Mouse (Mus musculus): ENCODE results near the gene Dhrs11. TPM values are rescaled to one million over a fixed set of nuclear protein-coding genes. Genes with fewer than 3 reads are reported as not detected.
"Not testable (repeated sequence)": the region's sequence is repeated elsewhere in the genome, so short reads cannot be mapped to it uniquely, and the experiment has no call there.

The Dhrs11 gene
- polyA plus RNA-seq, 1 experiment from 2014 or later, result 37.1 TPM

- no peak for ATAC-seq (replicated peaks; ENCODE audit: low FRiP score, low TSS enrichment, low read depth)
- 15% methylated on average over 7 of the region's 7 CpGs for WGBS
Measured at GRCm38 (mm10) chr11:84868786-84869259, 40.0 kb upstream of the Dhrs11 start.

DNA sequence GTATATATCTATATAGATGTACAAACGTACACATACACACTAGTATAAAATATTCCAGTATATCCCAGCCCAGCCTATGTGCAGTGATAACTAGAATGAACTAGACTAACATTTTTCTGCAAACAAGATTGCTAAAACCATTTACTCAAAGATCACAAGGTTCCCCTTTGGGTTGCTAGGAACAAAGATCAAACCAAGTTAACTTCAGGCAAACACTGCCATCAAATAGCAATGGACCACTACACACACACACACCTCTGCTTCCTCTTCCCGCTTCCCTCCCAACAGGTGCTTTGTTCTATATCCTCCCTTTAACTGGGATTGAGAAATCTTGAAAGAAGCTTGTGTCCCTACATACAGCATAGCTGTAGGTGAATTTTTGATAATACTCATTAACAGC is 38.8 kb upstream of the Dhrs11 start:
- ATAC-seq (replicated peaks; ENCODE audit: low FRiP score, low TSS enrichment, low read depth) (no peak), DNase-seq (ENCODE audit: low spot score) (no peak)
- H3K36me3 ChIP-seq (ENCODE audit: control insufficient read depth, insufficient read depth, low read length), result peaks cover 33% of the 10 kb centered on the region
- H3K4me3 ChIP-seq (ENCODE audit: low read depth, low read length), result 0 out of 2 replicates have a peak overlapping the region, but pooled peaks have one; percentile 11
- no peaks in the 10 kb centered on the region for H3K27me3 ChIP-seq (replicated peaks; ENCODE audit: control insufficient read depth, insufficient read depth, low read length)
- H3K27ac ChIP-seq (ENCODE audit: low read depth), result no peak overlapping the region
- no peak overlapping the region for H3K9ac ChIP-seq (ENCODE audit: low read length)
- H3K9me3 ChIP-seq (ENCODE audit: control insufficient read depth, low read length), result no peaks in the 10 kb centered on the region
- 80% methylated on average over 2 of the region's 2 CpGs for WGBS
- no peak overlapping the region for H3K4me2 ChIP-seq (ENCODE audit: low read length)
- peaks cover 21% of the 10 kb centered on the region for H3K4me1 ChIP-seq (replicated peaks; ENCODE audit: control insufficient read depth, insufficient read depth, low read length)

More at GRCm38 (mm10) chr11:84868786-84869259, 40.0 kb upstream of the Dhrs11 start:
- peak overlapping the region; percentile 94 for H3K9ac ChIP-seq (ENCODE audit: low read length)
- DNase-seq (ENCODE audit: low spot score), result no peak
- H3K9me3 ChIP-seq (ENCODE audit: control insufficient read depth, low read length), result no peaks in the 10 kb centered on the region
- peak overlapping the region; percentile 97 for H3K4me3 ChIP-seq (ENCODE audit: low read depth, low read length)
- H3K27ac ChIP-seq (ENCODE audit: low read depth), result peak overlapping the region; percentile 91
- peaks cover 21% of the 10 kb centered on the region for H3K4me1 ChIP-seq (replicated peaks; ENCODE audit: control insufficient read depth, insufficient read depth, low read length)
- H3K27me3 ChIP-seq (replicated peaks; ENCODE audit: control insufficient read depth, insufficient read depth, low read length), result no peaks in the 10 kb centered on the region
- H3K36me3 ChIP-seq (ENCODE audit: control insufficient read depth, insufficient read depth, low read length), result peaks cover 26% of the 10 kb centered on the region
- H3K4me2 ChIP-seq (ENCODE audit: low read length), result peak overlapping the region; percentile 92

DNA sequence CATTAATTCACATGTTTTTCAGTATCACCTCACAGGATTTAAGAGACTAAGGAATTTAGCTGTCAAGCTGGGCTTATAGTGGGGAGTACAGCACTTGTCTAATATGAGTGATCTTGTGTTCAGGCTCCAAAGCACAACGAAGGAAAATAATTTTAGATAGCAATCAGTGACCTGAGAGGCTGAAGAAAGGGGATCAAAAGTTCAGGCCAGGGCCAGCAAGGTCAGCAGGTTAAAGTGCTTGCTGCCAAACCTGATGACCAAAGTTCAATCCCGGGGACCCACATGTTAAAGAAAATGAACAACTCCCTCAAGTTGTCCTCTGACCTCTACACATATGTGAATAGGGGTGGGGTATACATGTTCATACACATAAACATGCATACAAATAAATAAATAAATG is 36.5 kb upstream of the Dhrs11 start:
- peaks cover 55% of the 10 kb centered on the region for H3K36me3 ChIP-seq (ENCODE audit: control insufficient read depth, insufficient read depth, low read length)
- no peak for ATAC-seq (replicated peaks; ENCODE audit: low FRiP score, low TSS enrichment, low read depth)
- H3K4me3 ChIP-seq (ENCODE audit: low read depth, low read length), result no peak overlapping the region
- no peak for DNase-seq (ENCODE audit: low spot score)
- H3K27ac ChIP-seq (ENCODE audit: low read depth), result no peak overlapping the region
- WGBS, result 60% methylated on average over 2 of the region's 2 CpGs
- no peaks in the 10 kb centered on the region for H3K27me3 ChIP-seq (replicated peaks; ENCODE audit: control insufficient read depth, insufficient read depth, low read length)
- H3K9ac ChIP-seq (ENCODE audit: low read length), result no peak overlapping the region
- peaks cover 15% of the 10 kb centered on the region for H3K4me1 ChIP-seq (replicated peaks; ENCODE audit: control insufficient read depth, insufficient read depth, low read length)
- no peaks in the 10 kb centered on the region for H3K9me3 ChIP-seq (ENCODE audit: control insufficient read depth, low read length)
- H3K4me2 ChIP-seq (ENCODE audit: low read length), result no peak overlapping the region

DNA sequence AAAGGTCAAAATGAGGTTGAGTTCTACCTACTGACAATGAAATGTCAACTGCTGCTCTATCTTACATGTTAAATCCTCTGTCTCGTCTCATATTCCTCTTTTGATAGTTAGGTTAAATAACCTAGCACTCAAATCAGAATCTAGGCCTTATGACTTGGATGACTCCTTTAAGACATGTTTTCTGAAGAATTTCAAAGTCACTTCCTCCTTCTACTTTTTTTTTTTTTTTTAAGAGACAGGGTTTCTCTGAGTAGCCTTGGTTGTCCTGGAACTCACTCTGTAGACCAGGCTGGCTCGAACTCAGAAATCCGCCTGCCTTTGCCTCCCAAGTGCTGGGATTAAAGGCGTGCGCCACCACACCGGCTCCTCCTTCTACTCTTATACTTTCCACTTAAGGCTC is 26.5 kb upstream of the Dhrs11 start:
- H3K27ac ChIP-seq (ENCODE audit: low read depth), result no peak overlapping the region
- H3K27me3 ChIP-seq (replicated peaks; ENCODE audit: control insufficient read depth, insufficient read depth, low read length), result no peaks in the 10 kb centered on the region
- 95% methylated on average over 6 of the region's 6 CpGs for WGBS
- no peak for DNase-seq (ENCODE audit: low spot score)
- no peak overlapping the region for H3K9ac ChIP-seq (ENCODE audit: low read length)
- no peaks in the 10 kb centered on the region for H3K9me3 ChIP-seq (ENCODE audit: control insufficient read depth, low read length)
- H3K36me3 ChIP-seq (ENCODE audit: control insufficient read depth, insufficient read depth, low read length), result peaks cover 88% of the 10 kb centered on the region
- ATAC-seq (replicated peaks; ENCODE audit: low FRiP score, low TSS enrichment, low read depth), result no peak
- H3K4me2 ChIP-seq (ENCODE audit: low read length), result no peak overlapping the region
- no peaks in the 10 kb centered on the region for H3K4me1 ChIP-seq (replicated peaks; ENCODE audit: control insufficient read depth, insufficient read depth, low read length)
- no peak overlapping the region for H3K4me3 ChIP-seq (ENCODE audit: low read depth, low read length)

DNA sequence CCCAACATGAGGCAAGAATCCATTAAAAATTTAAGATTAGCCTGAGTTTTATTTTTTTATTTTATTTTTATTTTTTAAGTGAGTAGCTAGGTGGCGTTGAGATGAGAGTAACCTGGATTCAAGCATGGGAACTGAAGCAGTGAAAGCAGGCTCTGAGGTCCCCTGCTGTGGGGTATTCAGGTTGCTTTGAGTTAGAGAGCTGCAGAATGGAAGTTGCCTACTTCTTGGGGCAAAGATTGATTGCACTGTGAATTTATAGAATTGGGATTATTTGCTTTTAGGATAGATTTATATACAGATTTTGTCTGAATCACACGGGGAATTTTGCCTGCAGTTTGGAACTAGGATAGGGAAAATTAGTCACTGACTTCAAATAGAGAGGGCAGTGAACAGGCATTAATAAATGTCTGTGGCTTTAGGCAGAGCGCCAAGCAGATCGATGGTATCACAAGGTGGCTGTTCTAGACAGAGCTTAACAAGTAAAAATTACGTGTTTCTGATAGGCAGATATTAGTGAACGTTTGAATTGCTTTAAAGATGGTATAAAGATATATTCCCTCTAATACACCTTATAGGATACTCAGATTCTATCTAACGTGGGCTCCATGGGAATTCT is 18.8 kb upstream of the Dhrs11 start:
- Histone ChIP-seq H3K27ac (ENCODE audit: low read depth) (no peak overlapping the region), H3K27me3 (replicated peaks; ENCODE audit: control insufficient read depth, insufficient read depth, low read length) (no peaks in the 10 kb centered on the region), H3K36me3 (ENCODE audit: control insufficient read depth, insufficient read depth, low read length) (peaks cover 67% of the 10 kb centered on the region), H3K4me1 (replicated peaks; ENCODE audit: control insufficient read depth, insufficient read depth, low read length) (no peaks in the 10 kb centered on the region), H3K9me3 (ENCODE audit: control insufficient read depth, low read length) (no peaks in the 10 kb centered on the region), H3K9ac (ENCODE audit: low read length) (no peak overlapping the region), H3K4me3 (ENCODE audit: low read depth, low read length) (no peak overlapping the region), H3K4me2 (ENCODE audit: low read length) (no peak overlapping the region)
- DNase-seq (ENCODE audit: low spot score) (no peak), ATAC-seq (replicated peaks; ENCODE audit: low FRiP score, low TSS enrichment, low read depth) (no peak)
- WGBS, result 84% methylated on average over 7 of the region's 7 CpGs

DNA sequence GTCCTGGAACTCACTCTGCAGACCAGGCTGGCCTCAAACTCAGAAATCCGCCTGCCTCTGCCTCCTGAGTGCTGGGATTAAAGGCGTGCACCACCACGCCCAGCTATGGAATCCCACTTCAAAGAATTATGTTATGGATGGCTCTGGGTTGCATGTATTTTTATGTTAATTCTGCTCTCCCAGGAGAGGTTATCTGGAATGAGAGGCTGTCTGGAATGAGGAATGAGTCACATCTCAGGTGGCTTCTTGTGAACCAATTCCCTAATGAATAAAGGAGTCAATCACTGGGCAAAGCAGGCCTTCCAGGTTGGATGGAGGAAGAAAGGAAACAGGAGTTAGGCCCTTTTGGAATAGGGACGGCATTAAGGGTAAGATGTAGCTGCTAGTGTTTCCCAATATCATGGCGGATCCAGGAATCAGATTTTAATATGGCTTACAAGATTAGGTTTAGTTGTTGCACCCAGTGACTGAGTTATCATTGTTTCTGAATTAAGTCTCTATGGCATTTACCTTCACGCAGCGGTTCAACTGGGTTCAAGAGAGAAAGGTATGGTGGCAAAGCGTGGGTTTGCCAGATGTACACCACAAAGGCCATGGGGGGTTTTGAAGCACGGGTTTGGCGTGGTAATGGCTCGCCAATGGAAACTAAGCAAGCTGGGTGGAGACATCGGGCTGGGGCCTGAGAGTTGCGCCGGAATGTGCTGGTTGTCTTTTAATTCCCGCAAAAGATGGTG is 18.1 kb upstream of the Dhrs11 start:
- Histone ChIP-seq H3K9me3 (ENCODE audit: control insufficient read depth, low read length) (no peaks in the 10 kb centered on the region), H3K4me2 (ENCODE audit: low read length) (no peak overlapping the region), H3K36me3 (ENCODE audit: control insufficient read depth, insufficient read depth, low read length) (peaks cover 63% of the 10 kb centered on the region), H3K27ac (ENCODE audit: low read depth) (no peak overlapping the region), H3K4me1 (replicated peaks; ENCODE audit: control insufficient read depth, insufficient read depth, low read length) (no peaks in the 10 kb centered on the region), H3K9ac (ENCODE audit: low read length) (no peak overlapping the region), H3K27me3 (replicated peaks; ENCODE audit: control insufficient read depth, insufficient read depth, low read length) (no peaks in the 10 kb centered on the region), H3K4me3 (ENCODE audit: low read depth, low read length) (no peak overlapping the region)
- 95% methylated on average over 15 of the region's 15 CpGs for WGBS
- ATAC-seq (replicated peaks; ENCODE audit: low FRiP score, low TSS enrichment, low read depth) (no peak), DNase-seq (ENCODE audit: low spot score) (no peak)

- Histone ChIP-seq H3K9me3 (ENCODE audit: control insufficient read depth, low read length) (no peaks in the 10 kb centered on the region), H3K27me3 (replicated peaks; ENCODE audit: control insufficient read depth, insufficient read depth, low read length) (no peaks in the 10 kb centered on the region), H3K4me3 (ENCODE audit: low read depth, low read length) (no peak overlapping the region), H3K4me2 (ENCODE audit: low read length) (no peak overlapping the region), H3K4me1 (replicated peaks; ENCODE audit: control insufficient read depth, insufficient read depth, low read length) (no peaks in the 10 kb centered on the region), H3K9ac (ENCODE audit: low read length) (no peak overlapping the region), H3K36me3 (ENCODE audit: control insufficient read depth, insufficient read depth, low read length) (peaks cover 83% of the 10 kb centered on the region), H3K27ac (ENCODE audit: low read depth) (no peak overlapping the region)
- 87% methylated on average over 2 of the region's 2 CpGs for WGBS
- DNase-seq (ENCODE audit: low spot score) (no peak), ATAC-seq (replicated peaks; ENCODE audit: low FRiP score, low TSS enrichment, low read depth) (no peak)
Measured at GRCm38 (mm10) chr11:84839330-84839729, 10.5 kb upstream of the Dhrs11 start.

- WGBS, result 73% methylated on average over 11 of the region's 11 CpGs
- Histone ChIP-seq H3K27ac (ENCODE audit: low read depth) (peak overlapping the region; percentile 74), H3K4me2 (ENCODE audit: low read length) (peak overlapping the region; percentile 95), H3K4me3 (ENCODE audit: low read depth, low read length) (peak overlapping the region; percentile 87), H3K9ac (ENCODE audit: low read length) (peak overlapping the region; percentile 71), H3K36me3 (ENCODE audit: control insufficient read depth, insufficient read depth, low read length) (peaks cover 43% of the 10 kb centered on the region)
- not testable (repeated sequence) for H3K9me3 ChIP-seq (ENCODE audit: control insufficient read depth, low read length); DNase-seq (ENCODE audit: low spot score); H3K27me3 ChIP-seq (replicated peaks; ENCODE audit: control insufficient read depth, insufficient read depth, low read length); H3K4me1 ChIP-seq (replicated peaks; ENCODE audit: control insufficient read depth, insufficient read depth, low read length); ATAC-seq (replicated peaks; ENCODE audit: low FRiP score, low TSS enrichment, low read depth)
Measured at GRCm38 (mm10) chr11:84829495-84829894, 701 bp upstream of the Dhrs11 start.
